Mouse (Mus musculus) embryonic fibroblast, embryonic 13.5 days (primary cell): ENCODE data around the gene Cep170.

Source experiments
- CTCF ChIP-seq: IDR thresholded peaks from 2 replicates; pipeline ENCODE4 v1.5.1; 2011; ENCODE audit warnings: mild to moderate bottlenecking, control low read depth, low read length, moderate library complexity, borderline replicate concordance; ENCODE audit not compliant: insufficient read depth
- POLR2A ChIP-seq: IDR thresholded peaks from 2 replicates; pipeline ENCODE4 v1.6.1; 2011; ENCODE audit warnings: low read depth, mild to moderate bottlenecking, control low read depth, low read length, moderate library complexity

GRCm38 (mm10) chr1:176814036-176814420, at the start of gene Cep170:
- peak; percentile 88 for TF ChIP-seq POLR2A
- TF ChIP-seq CTCF, result no peak
